Mouse (Mus musculus): Measurements from ENCODE around the gene Ripply1. TPM values are rescaled to one million over a fixed set of nuclear protein-coding genes. Genes with fewer than 3 reads are reported as not detected.

Gene Ripply1
- polyA plus RNA-seq, 1 experiment = not detected

DNA sequence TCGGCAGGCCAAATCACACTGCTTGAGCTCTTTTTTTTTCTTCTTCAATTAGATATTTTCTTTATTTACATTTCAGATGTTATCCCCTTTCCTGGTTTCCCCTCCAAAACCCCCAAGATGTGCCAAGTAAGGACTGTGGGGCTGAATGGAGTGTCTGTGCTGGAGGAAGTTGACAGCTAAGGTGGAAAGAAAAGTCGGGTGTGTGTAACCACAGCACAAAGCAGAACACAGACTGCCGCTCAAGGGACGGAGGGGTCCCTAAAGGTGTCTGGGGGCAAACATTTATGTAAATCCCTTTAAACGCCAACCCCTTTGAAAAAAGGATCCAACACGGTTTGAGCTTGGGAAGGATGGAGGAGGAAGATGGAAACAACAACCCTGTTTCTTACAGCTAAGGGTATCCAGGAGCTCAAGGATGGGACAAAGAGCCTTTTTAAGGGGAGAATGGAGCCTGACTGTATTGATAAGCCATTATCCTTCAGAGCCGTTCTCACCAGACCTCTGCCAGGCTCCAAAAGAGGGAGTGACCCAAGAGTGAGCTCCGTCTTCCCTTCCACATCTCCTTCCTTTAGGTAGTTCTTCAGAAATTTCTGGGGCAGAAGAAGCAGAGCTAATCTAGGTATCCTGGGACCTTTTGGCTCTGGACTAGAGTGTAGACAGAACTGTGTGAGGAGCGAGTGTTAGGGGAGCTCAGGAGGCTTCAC is 31.3 kb upstream of the Ripply1 start:
- H3K4me1 ChIP-seq (ENCODE audit: control insufficient read depth, insufficient read depth, low read length) = no peaks in the 10 kb centered on the region
- H3K36me3 ChIP-seq (ENCODE audit: control insufficient read depth, insufficient read depth, low read length) = no peaks in the 10 kb centered on the region
- no peaks in the 10 kb centered on the region for H3K27me3 ChIP-seq (ENCODE audit: control insufficient read depth, insufficient read depth, low read length)
- no peak for TF ChIP-seq CTCF (IDR thresholded peaks at IDR 0.05; ENCODE audit: control insufficient read depth, insufficient read depth, insufficient replicate concordance, low read depth, low read length)
- TF ChIP-seq POLR2A (IDR thresholded peaks at IDR 0.05; ENCODE audit: control insufficient read depth, low read depth, low read length) = no peak
- H3K27ac ChIP-seq (ENCODE audit: control insufficient read depth, insufficient read depth, low read depth, low read length) = no peak overlapping the region
- no peak overlapping the region for H3K4me3 ChIP-seq (ENCODE audit: control insufficient read depth, low read depth, low read length)

DNA sequence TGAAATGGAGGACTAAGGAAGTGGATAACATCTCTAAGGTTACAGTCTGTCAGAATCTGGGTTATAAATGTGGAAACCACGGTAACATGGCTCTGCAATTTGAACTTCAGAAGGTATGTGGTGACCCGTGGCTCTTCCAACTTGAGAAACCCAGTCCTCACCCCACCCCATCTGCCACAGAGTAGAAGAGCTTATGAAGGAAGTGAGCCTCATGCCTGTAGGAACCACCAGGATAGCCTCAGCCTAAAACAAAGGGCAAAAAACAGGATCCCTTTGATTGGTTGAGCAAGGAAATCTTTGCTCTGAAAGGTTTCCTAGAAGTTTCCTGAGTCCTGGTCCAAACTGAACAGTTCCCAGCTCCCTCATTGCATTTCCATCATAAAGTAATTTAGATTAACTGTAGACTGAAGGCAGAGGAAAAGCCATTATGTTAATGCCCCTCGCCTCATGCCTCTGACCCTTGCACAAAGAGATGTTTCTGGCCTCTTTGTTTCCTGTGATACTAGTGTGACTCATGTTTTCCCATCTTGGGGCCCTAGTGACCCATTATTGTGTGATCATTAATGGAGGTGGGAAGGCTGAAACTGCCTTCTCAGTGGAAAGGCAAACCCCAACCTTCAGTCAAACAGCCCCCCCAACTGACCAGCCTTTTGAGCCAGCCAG is 30.6 kb upstream of the Ripply1 start:
- H3K27ac ChIP-seq (ENCODE audit: control insufficient read depth, insufficient read depth, low read depth, low read length) = no peak overlapping the region
- H3K4me3 ChIP-seq (ENCODE audit: control insufficient read depth, low read depth, low read length) = no peak overlapping the region
- no peaks in the 10 kb centered on the region for H3K36me3 ChIP-seq (ENCODE audit: control insufficient read depth, insufficient read depth, low read length)
- H3K27me3 ChIP-seq (ENCODE audit: control insufficient read depth, insufficient read depth, low read length) = no peaks in the 10 kb centered on the region
- H3K4me1 ChIP-seq (ENCODE audit: control insufficient read depth, insufficient read depth, low read length) = no peaks in the 10 kb centered on the region
- TF ChIP-seq CTCF (IDR thresholded peaks at IDR 0.05; ENCODE audit: control insufficient read depth, insufficient read depth, insufficient replicate concordance, low read depth, low read length) (no peak), POLR2A (IDR thresholded peaks at IDR 0.05; ENCODE audit: control insufficient read depth, low read depth, low read length) (no peak)

GRCm38 (mm10) chrX:139808501-139808900 is 26.3 kb upstream of the Ripply1 start:
- no peak for TF ChIP-seq CTCF (IDR thresholded peaks at IDR 0.05; ENCODE audit: control insufficient read depth, insufficient read depth, insufficient replicate concordance, low read depth, low read length)
- TF ChIP-seq POLR2A (IDR thresholded peaks at IDR 0.05; ENCODE audit: control insufficient read depth, low read depth, low read length) = no peak
- no peak overlapping the region for H3K27ac ChIP-seq (ENCODE audit: control insufficient read depth, insufficient read depth, low read depth, low read length)
- no peak overlapping the region for H3K4me3 ChIP-seq (ENCODE audit: control insufficient read depth, low read depth, low read length)
- H3K36me3 ChIP-seq (ENCODE audit: control insufficient read depth, insufficient read depth, low read length) = no peaks in the 10 kb centered on the region
- no peaks in the 10 kb centered on the region for H3K27me3 ChIP-seq (ENCODE audit: control insufficient read depth, insufficient read depth, low read length)
- no peaks in the 10 kb centered on the region for H3K4me1 ChIP-seq (ENCODE audit: control insufficient read depth, insufficient read depth, low read length)

DNA sequence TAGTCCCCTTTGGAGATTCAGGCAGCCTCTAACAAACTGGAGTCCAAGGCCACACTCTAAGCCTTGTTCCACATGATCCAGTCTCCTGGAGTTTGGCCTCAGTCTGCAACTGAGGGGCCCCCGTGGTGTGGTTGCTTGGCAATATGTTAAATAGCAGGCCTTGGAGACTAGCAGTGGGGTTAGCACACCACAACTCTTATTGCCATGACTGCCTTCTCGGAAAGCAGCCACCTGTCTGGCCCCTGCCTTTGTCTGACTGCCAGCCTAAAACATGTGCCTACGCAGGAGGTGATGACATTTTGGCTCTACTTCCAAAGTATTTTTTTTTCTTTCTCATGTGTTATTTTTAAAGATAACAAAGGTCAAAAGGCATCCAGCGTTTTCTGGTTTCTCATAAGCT is 25.9 kb upstream of the Ripply1 start:
- Histone ChIP-seq H3K4me3 (ENCODE audit: control insufficient read depth, low read depth, low read length) (no peak overlapping the region), H3K36me3 (ENCODE audit: control insufficient read depth, insufficient read depth, low read length) (no peaks in the 10 kb centered on the region), H3K27me3 (ENCODE audit: control insufficient read depth, insufficient read depth, low read length) (no peaks in the 10 kb centered on the region), H3K27ac (ENCODE audit: control insufficient read depth, insufficient read depth, low read depth, low read length) (no peak overlapping the region), H3K4me1 (ENCODE audit: control insufficient read depth, insufficient read depth, low read length) (no peaks in the 10 kb centered on the region)
- TF ChIP-seq CTCF (IDR thresholded peaks at IDR 0.05; ENCODE audit: control insufficient read depth, insufficient read depth, insufficient replicate concordance, low read depth, low read length) (no peak), POLR2A (IDR thresholded peaks at IDR 0.05; ENCODE audit: control insufficient read depth, low read depth, low read length) (no peak)

DNA sequence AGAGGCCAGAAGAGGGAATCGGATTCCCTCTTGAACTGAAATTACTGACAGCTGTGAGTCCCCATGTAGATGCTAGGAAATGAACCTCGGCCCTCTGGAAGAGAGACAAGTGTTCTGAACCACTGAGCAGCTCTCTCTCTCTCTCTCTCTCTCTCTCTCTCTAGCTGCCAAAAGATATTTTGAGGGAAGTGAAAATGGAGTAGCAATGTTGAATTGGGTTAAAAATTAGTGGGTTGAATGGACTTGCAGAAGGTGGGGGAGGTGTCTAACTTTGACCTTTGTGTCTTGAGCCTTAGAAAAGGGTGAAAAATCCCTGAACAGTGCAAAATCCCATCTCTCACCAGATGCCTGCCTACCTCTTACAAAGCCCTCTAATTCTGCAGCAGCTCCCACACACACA is 25.2 kb upstream of the Ripply1 start:
- TF ChIP-seq POLR2A (IDR thresholded peaks at IDR 0.05; ENCODE audit: control insufficient read depth, low read depth, low read length) (no peak), CTCF (IDR thresholded peaks at IDR 0.05; ENCODE audit: control insufficient read depth, insufficient read depth, insufficient replicate concordance, low read depth, low read length) (no peak)

GRCm38 (mm10) chrX:139805918-139806317 is 23.8 kb upstream of the Ripply1 start:
- no peaks in the 10 kb centered on the region; the same call in 1 of the 2 replicates for H3K4me1 ChIP-seq (ENCODE audit: control insufficient read depth, insufficient read depth, low read length)
- no peaks in the 10 kb centered on the region for H3K36me3 ChIP-seq (ENCODE audit: control insufficient read depth, insufficient read depth, low read length)
- TF ChIP-seq POLR2A (IDR thresholded peaks at IDR 0.05; ENCODE audit: control insufficient read depth, low read depth, low read length) (no peak), CTCF (IDR thresholded peaks at IDR 0.05; ENCODE audit: control insufficient read depth, insufficient read depth, insufficient replicate concordance, low read depth, low read length) (no peak)
- H3K27me3 ChIP-seq (ENCODE audit: control insufficient read depth, insufficient read depth, low read length) = no peaks in the 10 kb centered on the region
- H3K4me3 ChIP-seq (ENCODE audit: control insufficient read depth, low read depth, low read length) = no peak overlapping the region
- H3K27ac ChIP-seq (ENCODE audit: control insufficient read depth, insufficient read depth, low read depth, low read length) = no peak overlapping the region

More for the DNA sequence above, 25.2 kb upstream of the Ripply1 start:
- no peaks in the 10 kb centered on the region for H3K4me1 ChIP-seq (ENCODE audit: control insufficient read depth, insufficient read depth, low read length)
- H3K27ac ChIP-seq (ENCODE audit: control insufficient read depth, insufficient read depth, low read depth, low read length) = no peak overlapping the region
- H3K4me3 ChIP-seq (ENCODE audit: control insufficient read depth, low read depth, low read length) = no peak overlapping the region
- H3K27me3 ChIP-seq (ENCODE audit: control insufficient read depth, insufficient read depth, low read length) = no peaks in the 10 kb centered on the region
- no peaks in the 10 kb centered on the region for H3K36me3 ChIP-seq (ENCODE audit: control insufficient read depth, insufficient read depth, low read length)

- no peaks in the 10 kb centered on the region for H3K27me3 ChIP-seq (ENCODE audit: control insufficient read depth, insufficient read depth, low read length)
- H3K27ac ChIP-seq (ENCODE audit: control insufficient read depth, insufficient read depth, low read depth, low read length) = no peak overlapping the region
- H3K36me3 ChIP-seq (ENCODE audit: control insufficient read depth, insufficient read depth, low read length) = no peaks in the 10 kb centered on the region
- H3K4me1 ChIP-seq (ENCODE audit: control insufficient read depth, insufficient read depth, low read length) = no peaks in the 10 kb centered on the region; the same call in 1 of the 2 replicates
- no peak for TF ChIP-seq POLR2A (IDR thresholded peaks at IDR 0.05; ENCODE audit: control insufficient read depth, low read depth, low read length)
- no peak for TF ChIP-seq CTCF (IDR thresholded peaks at IDR 0.05; ENCODE audit: control insufficient read depth, insufficient read depth, insufficient replicate concordance, low read depth, low read length)
- no peak overlapping the region for H3K4me3 ChIP-seq (ENCODE audit: control insufficient read depth, low read depth, low read length)
These were observed 20.9 kb upstream of the Ripply1 start for GRCm38 (mm10) chrX:139803028-139803427.

Data from testis, adult 2 months (tissue).